Mouse (Mus musculus) cerebellum, adult (tissue): ENCODE data around the gene Cyb5b.

Experiments used
- ATAC-seq: cut with Nextera tagmentation; 2 replicates; pipeline ENCODE4 v1.9.2; 2017; ENCODE audit warnings: mild to moderate bottlenecking, moderate library complexity, mixed read lengths; ENCODE audit not compliant: insufficient number of reproducible peaks, low FRiP score, low TSS enrichment

Cyb5b gene

GRCm38 (mm10) chr8:107129171-107130025 is 21.0 kb upstream of the Cyb5b start:
- no peak for ATAC-seq

- ATAC-seq: no peak
Measured at GRCm38 (mm10) chr8:107130028-107130427, 20.4 kb upstream of the Cyb5b start.

GRCm38 (mm10) chr8:107132581-107133491 is 17.6 kb upstream of the Cyb5b start:
- ATAC-seq: no peak

- ATAC-seq: no peak
Measured at GRCm38 (mm10) chr8:107133881-107134280, 16.6 kb upstream of the Cyb5b start.

GRCm38 (mm10) chr8:107136003-107136612 is 14.3 kb upstream of the Cyb5b start:
- ATAC-seq: no peak

GRCm38 (mm10) chr8:107137591-107137990 is 12.8 kb upstream of the Cyb5b start:
- ATAC-seq: no peak

- ATAC-seq: no peak
Measured at GRCm38 (mm10) chr8:107138338-107138737, 12.1 kb upstream of the Cyb5b start.

- no peak for ATAC-seq
Measured at GRCm38 (mm10) chr8:107139704-107140470, 10.6 kb upstream of the Cyb5b start.

- ATAC-seq: no peak
Measured at GRCm38 (mm10) chr8:107142539-107142938, 7.9 kb upstream of the Cyb5b start.

- ATAC-seq: no peak
Measured at GRCm38 (mm10) chr8:107143501-107143900, 6.9 kb upstream of the Cyb5b start.

GRCm38 (mm10) chr8:107146186-107146585 is 4.3 kb upstream of the Cyb5b start:
- ATAC-seq: no peak

GRCm38 (mm10) chr8:107148802-107149201 is 1.6 kb upstream of the Cyb5b start:
- ATAC-seq: no peak

GRCm38 (mm10) chr8:107150057-107150403 is 410 bp upstream of the Cyb5b start:
- peak; percentile 28; the same call in 1 of the 2 replicates for ATAC-seq

- no peak for ATAC-seq
Measured at GRCm38 (mm10) chr8:107151212-107151920, 926 bp downstream of the Cyb5b start.

GRCm38 (mm10) chr8:107153326-107154210 is 3.1 kb downstream of the Cyb5b start:
- ATAC-seq: no peak

- no peak for ATAC-seq
Measured at GRCm38 (mm10) chr8:107156816-107157215, 6.4 kb downstream of the Cyb5b start.

GRCm38 (mm10) chr8:107157836-107158235 is 7.4 kb downstream of the Cyb5b start:
- ATAC-seq: peak; percentile 72

- ATAC-seq: no peak
Measured at GRCm38 (mm10) chr8:107158890-107159289, 8.4 kb downstream of the Cyb5b start.
